Mouse (Mus musculus) hindbrain, postnatal 0 days (tissue): ENCODE measurements around the gene Hspa4l. TPM values are rescaled to one million over a fixed set of nuclear protein-coding genes. Genes with fewer than 3 reads are reported as not detected.

Experiments used
- ATAC-seq: fragments of 200-750 bp; cut with Nextera tagmentation; 2 replicates; pipeline ENCODE4 v1.8.0; 2017; ENCODE audit warnings: mild to moderate bottlenecking, moderate TSS enrichment, moderate library complexity
- DNase-seq: peaks from one replicate; pipeline ENCODE4 v3.0.0-alpha.2; 2015; ENCODE audit warnings: low spot score
- H3K27ac ChIP-seq: fragments of 300-500 bp; sonication (generic); 2 replicates; pipeline ENCODE4 v1.5.1; 2014; ENCODE audit warnings: mild to moderate bottlenecking
- H3K27me3 ChIP-seq: fragments of 300-500 bp; sonication (generic); 2 replicates; pipeline ENCODE4 v1.6.1; 2014; ENCODE audit warnings: low read length, mixed read lengths; ENCODE audit not compliant: insufficient read depth
- H3K36me3 ChIP-seq: fragments of 300-500 bp; sonication (generic); 2 replicates; pipeline ENCODE4 v1.6.1; 2014; ENCODE audit warnings: low read length, mixed read lengths; ENCODE audit not compliant: insufficient read depth
- H3K4me1 ChIP-seq: fragments of 300-500 bp; sonication (generic); 2 replicates; pipeline ENCODE4 v1.6.1; 2014; ENCODE audit warnings: antibody characterized with exemption, low read length, mixed read lengths; ENCODE audit not compliant: insufficient read depth
- H3K4me2 ChIP-seq: fragments of 300-500 bp; sonication (generic); 2 replicates; pipeline ENCODE4 v1.6.1; 2014; ENCODE audit warnings: low read depth, mild to moderate bottlenecking, low read length, moderate library complexity, mixed read lengths
- H3K4me3 ChIP-seq: fragments of 300-500 bp; sonication (generic); 2 replicates; pipeline ENCODE4 v1.5.1; 2014; ENCODE audit warnings: low read length
- H3K9ac ChIP-seq: fragments of 300-500 bp; sonication (generic); replicated peaks from 2 replicates; pipeline ENCODE4 v1.6.1; 2014; ENCODE audit warnings: mild to moderate bottlenecking, low read length, moderate library complexity, mixed read lengths
- H3K9me3 ChIP-seq: fragments of 300-500 bp; sonication (generic); 2 replicates; pipeline ENCODE4 v1.6.1; 2016; ENCODE audit warnings: low read length, mixed read lengths
- CTCF ChIP-seq: IDR thresholded peaks from 2 replicates; pipeline ENCODE4 v1.5.1; 2016; ENCODE audit warnings: antibody characterized with exemption, control low read depth, low read depth
- WGBS: fragments of 180-500 bp; shearing (Covaris S2); extraction: QIAGEN DNeasy Blood & Tissue Kit; methylation state at CpG from one replicate; pipeline ENCODE4 v1.1.7; 2014; 5-methylcytosine and 5-hydroxymethylcytosine counted together
- polyA plus RNA-seq: library from polyadenylated mRNA; unstranded; fragments of >200 nt; fragmentation: Nextera tagmentation; extraction: Ambion mirVana; gene quantifications from 2 replicates; pipeline ENCODE4 v1.2.1, GENCODE M21; 2015
- total RNA-seq: library from RNA; depleted of rRNA; stranded (reverse); fragments of >200 nt; gene quantifications from 2 replicates; pipeline ENCODE4 v1.2.3, GENCODE M21; 2014; rRNA removed

Hspa4l gene
- total RNA-seq, result 28.5 and 54.8 TPM in 2 replicates
- 56.6 TPM in 2 replicates for polyA plus RNA-seq

- no peaks in the 10 kb centered on the region for H3K27me3 ChIP-seq
- no peaks in the 10 kb centered on the region for H3K36me3 ChIP-seq
- peak within 1 kb of the TSS; percentile 90 for H3K4me3 ChIP-seq
- H3K9ac ChIP-seq, result peak within 1 kb of the TSS; percentile 85
- no peak for TF ChIP-seq CTCF
- peak within 1 kb of the TSS; percentile 94 for H3K4me2 ChIP-seq
- 0 out of 2 replicates have a peak, but pooled peaks cover 5% of the 10 kb centered on the region for H3K4me1 ChIP-seq
- WGBS, result 14% methylated on average over 16 of the region's 16 CpGs
- no peak for ATAC-seq
- H3K27ac ChIP-seq, result peak within 1 kb of the TSS; percentile 87
- peak; percentile 9 for DNase-seq
- H3K9me3 ChIP-seq, result no peaks in the 10 kb centered on the region
Observed at GRCm38 (mm10) chr3:40744024-40744835, at the start of gene Hspa4l. TSS of gene Hspa4l (plus strand) at chr3:40744495.

- WGBS, result 95% methylated on average over 2 of the region's 2 CpGs
- H3K9me3 ChIP-seq, result no peaks in the 10 kb centered on the region
- no peaks in the 10 kb centered on the region for H3K36me3 ChIP-seq
- H3K4me1 ChIP-seq, result no peaks in the 10 kb centered on the region
- no peak overlapping the region for H3K27ac ChIP-seq
- ATAC-seq (no peak), DNase-seq (no peak)
- no peak overlapping the region for H3K4me3 ChIP-seq
- H3K4me2 ChIP-seq, result no peak overlapping the region
- no peak for TF ChIP-seq CTCF
- H3K9ac ChIP-seq, result no peak overlapping the region
- no peaks in the 10 kb centered on the region for H3K27me3 ChIP-seq
Observed at GRCm38 (mm10) chr3:40695162-40695561, 49.1 kb upstream of the Hspa4l start.

GRCm38 (mm10) chr3:40698834-40699233, 45.5 kb upstream of the Hspa4l start:
- H3K9me3 ChIP-seq, result no peaks in the 10 kb centered on the region
- H3K27ac ChIP-seq, result no peak overlapping the region
- H3K36me3 ChIP-seq, result no peaks in the 10 kb centered on the region
- no peaks in the 10 kb centered on the region for H3K27me3 ChIP-seq
- 85% methylated on average over 3 of the region's 3 CpGs for WGBS
- no peak overlapping the region for H3K9ac ChIP-seq
- no peaks in the 10 kb centered on the region for H3K4me1 ChIP-seq
- TF ChIP-seq CTCF, result no peak
- ATAC-seq, result no peak
- DNase-seq, result no peak
- no peak overlapping the region for H3K4me3 ChIP-seq
- H3K4me2 ChIP-seq, result no peak overlapping the region

- 73% methylated on average over 5 of the region's 5 CpGs for WGBS
- no peaks in the 10 kb centered on the region for H3K9me3 ChIP-seq
- no peaks in the 10 kb centered on the region for H3K4me1 ChIP-seq
- ATAC-seq (no peak), DNase-seq (no peak)
- H3K4me2 ChIP-seq, result no peak overlapping the region
- H3K27ac ChIP-seq, result no peak overlapping the region
- no peak for TF ChIP-seq CTCF
- H3K27me3 ChIP-seq, result no peaks in the 10 kb centered on the region
- H3K36me3 ChIP-seq, result no peaks in the 10 kb centered on the region
- no peak overlapping the region for H3K4me3 ChIP-seq
- H3K9ac ChIP-seq, result no peak overlapping the region
Observed at GRCm38 (mm10) chr3:40704816-40705430, 39.4 kb upstream of the Hspa4l start.

- H3K4me3 ChIP-seq, result no peak within 1 kb of the TSS
- no peaks in the 10 kb centered on the region for H3K9me3 ChIP-seq
- no peaks in the 10 kb centered on the region for H3K27me3 ChIP-seq
- ATAC-seq (no peak), DNase-seq (no peak)
- TF ChIP-seq CTCF, result no peak
- H3K36me3 ChIP-seq, result no peaks in the 10 kb centered on the region
- H3K4me2 ChIP-seq, result no peak within 1 kb of the TSS
- no peaks in the 10 kb centered on the region for H3K4me1 ChIP-seq
- H3K27ac ChIP-seq, result no peak within 1 kb of the TSS
- no peak within 1 kb of the TSS for H3K9ac ChIP-seq
- WGBS, result 93% methylated on average over 30 of the region's 30 CpGs
Observed at GRCm38 (mm10) chr3:40708655-40709054, 35.6 kb upstream of the Hspa4l start, which contains the start of gene Slc25a31. TSS of gene Slc25a31 (plus strand) at chr3:40708855.

GRCm38 (mm10) chr3:40716056-40716455, 28.2 kb upstream of the Hspa4l start:
- no peaks in the 10 kb centered on the region for H3K36me3 ChIP-seq
- no peak overlapping the region for H3K4me2 ChIP-seq
- TF ChIP-seq CTCF, result no peak
- DNase-seq (no peak), ATAC-seq (no peak)
- H3K9me3 ChIP-seq, result no peaks in the 10 kb centered on the region
- H3K9ac ChIP-seq, result no peak overlapping the region
- H3K4me3 ChIP-seq, result no peak overlapping the region
- 65% methylated on average over 1 of the region's 1 CpGs for WGBS
- no peaks in the 10 kb centered on the region for H3K27me3 ChIP-seq
- H3K4me1 ChIP-seq, result no peaks in the 10 kb centered on the region
- H3K27ac ChIP-seq, result no peak overlapping the region
